Mouse (Mus musculus) MEL (cell line): ENCODE results near the gene Samd4. TPM values are rescaled to one million over a fixed set of nuclear protein-coding genes. Genes with fewer than 3 reads are reported as not detected.

Source experiments
- DNase-seq: peaks from one replicate; pipeline ENCODE4 v3.0.0; 2011; ENCODE audit warnings: low read depth, low spot score
- H3K27ac ChIP-seq: 2 replicates; pipeline ENCODE4 v1.5.1; 2012; ENCODE audit warnings: low read depth, mild to moderate bottlenecking, control low read depth, low read length, moderate library complexity; ENCODE audit not compliant: control insufficient read depth
- H3K27me3 ChIP-seq, 2 experiments: fragments of 150-350 bp in 1 of 2; sonication (generic) in 1 of 2; 2 replicates each; pipeline ENCODE4 v1.6.1; 2012; ENCODE audit warnings: low read length in 2 of 2, mild to moderate bottlenecking in 2 of 2, improper control_type of control experiment in 1 of 2, moderate library complexity in 1 of 2; ENCODE audit not compliant: insufficient read depth in 2 of 2, control insufficient read depth in 1 of 2
- H3K36me3 ChIP-seq, 2 experiments: 2 replicates each; pipeline ENCODE4 v1.6.1; 2012 to 2014; ENCODE audit warnings: low read length in 2 of 2, improper control_type of control experiment in 1 of 2, inconsistent platforms in 1 of 2, mild to moderate bottlenecking in 1 of 2; ENCODE audit not compliant: insufficient read depth in 2 of 2, control insufficient read depth in 1 of 2
- H3K4me1 ChIP-seq, 2 experiments: fragments of 150-350 bp in 1 of 2; sonication (generic) in 1 of 2; 2 replicates each; pipeline ENCODE4 v1.6.1; 2012; ENCODE audit warnings: low read length in 2 of 2, improper control_type of control experiment in 1 of 2, mild to moderate bottlenecking in 1 of 2; ENCODE audit not compliant: insufficient read depth in 2 of 2, control insufficient read depth in 1 of 2
- H3K4me3 ChIP-seq, 2 experiments: fragments of 150-350 bp in 1 of 2; sonication (generic) in 1 of 2; 2 replicates each; pipeline ENCODE4 v1.5.1; 2012; ENCODE audit warnings: low read depth in 2 of 2, low read length in 2 of 2, mild to moderate bottlenecking in 2 of 2, moderate library complexity in 2 of 2, control low read depth in 1 of 2, improper control_type of control experiment in 1 of 2; ENCODE audit not compliant: control insufficient read depth in 1 of 2, insufficient read depth in 1 of 2
- H3K79me2 ChIP-seq: 2 replicates; pipeline ENCODE4 v1.6.1; 2012; ENCODE audit warnings: mild to moderate bottlenecking, low read length, moderate library complexity; ENCODE audit not compliant: control insufficient read depth, poor library complexity, insufficient read depth
- H3K9ac ChIP-seq: 2 replicates; pipeline ENCODE4 v1.6.1; 2012; ENCODE audit warnings: low read depth, mild to moderate bottlenecking, control low read depth, low read length, moderate library complexity; ENCODE audit not compliant: control insufficient read depth, poor library complexity, severe bottlenecking
- H3K9me3 ChIP-seq: fragments of 150-350 bp; sonication (generic); replicated peaks from 2 replicates; pipeline ENCODE4 v1.6.1; 2012; ENCODE audit warnings: mild to moderate bottlenecking, low read length, improper control_type of control experiment, moderate library complexity; ENCODE audit not compliant: insufficient read depth
- CHD1 ChIP-seq: IDR thresholded peaks from 2 replicates; pipeline ENCODE4 v1.6.1; 2012; ENCODE audit warnings: low read depth, mild to moderate bottlenecking, inconsistent platforms, low read length, improper control_type of control experiment
- CTCF ChIP-seq, 3 experiments: IDR thresholded peaks in 2 of 3; conservative IDR thresholded peaks in 1 of 3; 2 replicates each; pipeline ENCODE4 v1.5.1; 2011 to 2012; ENCODE audit warnings: low read length in 3 of 3, low read depth in 2 of 3, mild to moderate bottlenecking in 2 of 3, improper control_type of control experiment in 1 of 3, inconsistent platforms in 1 of 3, mixed read lengths in 1 of 3, moderate library complexity in 1 of 3; ENCODE audit not compliant: control insufficient read depth in 1 of 3, insufficient read depth in 1 of 3, poor library complexity in 1 of 3, severe bottlenecking in 1 of 3
- E2F4 ChIP-seq: IDR thresholded peaks from 2 replicates; pipeline ENCODE4 v1.6.1; 2011; ENCODE audit warnings: low read depth, low read length, improper control_type of control experiment, borderline replicate concordance
- EP300 ChIP-seq, 2 experiments: IDR thresholded peaks; 2 replicates each; pipeline ENCODE4 v1.6.1; 2011; ENCODE audit warnings: improper control_type of control experiment in 2 of 2, low read length in 2 of 2, low read depth in 1 of 2, mild to moderate bottlenecking in 1 of 2
- GATA1 ChIP-seq: IDR thresholded peaks from 2 replicates; pipeline ENCODE4 v1.6.1; 2011; ENCODE audit warnings: low read depth, low read length, improper control_type of control experiment
- JUND ChIP-seq: IDR thresholded peaks from 2 replicates; pipeline ENCODE4 v1.6.1; 2011; ENCODE audit warnings: low read depth, mild to moderate bottlenecking, improper control_type of control experiment, low read length
- MXI1 ChIP-seq: IDR thresholded peaks from 2 replicates; pipeline ENCODE4 v1.6.1; 2011; ENCODE audit warnings: mild to moderate bottlenecking, low read depth, low read length, improper control_type of control experiment
- MYC ChIP-seq: IDR thresholded peaks from 2 replicates; pipeline ENCODE4 v1.6.1; 2011; ENCODE audit warnings: low read depth, mild to moderate bottlenecking, low read length, improper control_type of control experiment, moderate library complexity
- NELFE ChIP-seq: IDR thresholded peaks from 2 replicates; pipeline ENCODE4 v1.6.1; 2011; ENCODE audit warnings: low read depth, low read length, improper control_type of control experiment
- POLR2A ChIP-seq, 2 experiments: IDR thresholded peaks; 2 replicates each; pipeline ENCODE4 v1.6.1; 2011 to 2012; ENCODE audit warnings: low read length in 2 of 2, mild to moderate bottlenecking in 2 of 2, control low read depth in 1 of 2, improper control_type of control experiment in 1 of 2, low read depth in 1 of 2, moderate library complexity in 1 of 2; ENCODE audit not compliant: control insufficient read depth in 1 of 2, insufficient read depth in 1 of 2, poor library complexity in 1 of 2
- POLR2AphosphoS5 ChIP-seq: IDR thresholded peaks from 2 replicates; pipeline ENCODE4 v1.6.1; 2012; ENCODE audit warnings: low read depth, borderline replicate concordance, mild to moderate bottlenecking, inconsistent platforms, low read length, moderate library complexity, mixed read lengths
- UBTF ChIP-seq: IDR thresholded peaks from 2 replicates; pipeline ENCODE4 v1.6.1; 2012; ENCODE audit warnings: low read depth, mild to moderate bottlenecking, inconsistent platforms, low read length, improper control_type of control experiment, moderate library complexity, borderline replicate concordance; ENCODE audit not compliant: insufficient read depth
- ZNF384 ChIP-seq: IDR thresholded peaks from 2 replicates; pipeline ENCODE4 v1.6.1; 2012; ENCODE audit warnings: low read depth, mild to moderate bottlenecking, inconsistent platforms, low read length, improper control_type of control experiment
- polyA plus RNA-seq, 2 experiments: library from polyadenylated mRNA; stranded (reverse) in 1 of 2; unstranded in 1 of 2; fragments of >175 nt in 1 of 2; fragments of >200 nt in 1 of 2; gene quantifications; 2 replicates each; pipeline versions ENCODE4 v1.2.1 to v1.2.4; 2012; ENCODE audit warnings: low replicate concordance in 2 of 2, low read depth in 1 of 2; ENCODE audit not compliant: insufficient read length in 2 of 2, insufficient read depth in 1 of 2, missing spikeins in 1 of 2
- total RNA-seq: library from RNA; depleted of rRNA; stranded (reverse); fragments of 300-350 nt; gene quantifications from 2 replicates; pipeline ENCODE4 v1.2.3, GENCODE M21; 2012

Gene Samd4
- total and polyA plus RNA-seq, 3 experiments: 0.04 to 0.08 TPM; not detected in 1

GRCm38 (mm10) chr14:46904276-46904675 is 21.6 kb downstream of the Samd4 start:
- TF ChIP-seq UBTF (no peak), GATA1 (no peak), EP300 (IDR thresholded peaks at IDR 0.05; ENCODE audit: low read depth in 1 of 2, low read length in 2 of 2) (no peak), POLR2AphosphoS5 (no peak), E2F4 (no peak), ZNF384 (no peak), MXI1 (no peak), CHD1 (no peak)
- Histone ChIP-seq H3K27me3 (no peaks in the 10 kb centered on the region; a peak in 2 of 4 replicates), H3K4me3 (no peak overlapping the region), H3K4me1 (no peaks in the 10 kb centered on the region), H3K36me3 (no peaks in the 10 kb centered on the region), H3K9ac (no peak overlapping the region), H3K27ac (no peak overlapping the region), H3K9me3 (no peaks in the 10 kb centered on the region), H3K79me2 (no peaks in the 10 kb centered on the region)
- no peak for DNase-seq

- no peaks in the 10 kb centered on the region for H3K9me3 ChIP-seq
- no peak overlapping the region for H3K9ac ChIP-seq
- no peaks in the 10 kb centered on the region for H3K4me1 ChIP-seq
- H3K27me3 ChIP-seq: peaks cover 0 to 4% of the 10 kb centered on the region in 2 experiments; a peak in 2 of 4 replicates
- no peak for DNase-seq
- no peaks in the 10 kb centered on the region for H3K36me3 ChIP-seq
- no peak overlapping the region for H3K27ac ChIP-seq
- no peak overlapping the region for H3K4me3 ChIP-seq
- TF ChIP-seq NELFE: no peak
- TF ChIP-seq POLR2A (IDR thresholded peaks at IDR 0.05; ENCODE audit: control insufficient read depth in 1 of 2, insufficient read depth in 1 of 2, low read depth in 1 of 2, low read length in 2 of 2, poor library complexity in 1 of 2): no peak
- no peak for TF ChIP-seq CTCF (IDR thresholded peaks at IDR 0.05 in 2 of 3, conservative IDR thresholded peaks at IDR 0.05 in 1 of 3; ENCODE audit: control insufficient read depth in 1 of 3, insufficient read depth in 1 of 3, low read depth in 2 of 3, low read length in 3 of 3, poor library complexity in 1 of 3, severe bottlenecking in 1 of 3)
- no peaks in the 10 kb centered on the region for H3K79me2 ChIP-seq
These were observed 26.2 kb downstream of the Samd4 start for GRCm38 (mm10) chr14:46908858-46909257.

- no peak overlapping the region for H3K9ac ChIP-seq
- H3K36me3 ChIP-seq: no peaks in the 10 kb centered on the region
- no peaks in the 10 kb centered on the region for H3K4me1 ChIP-seq
- no peaks in the 10 kb centered on the region for H3K9me3 ChIP-seq
- DNase-seq: no peak
- peaks cover 0 to 8% of the 10 kb centered on the region in 2 experiments for H3K27me3 ChIP-seq
- no peak for TF ChIP-seq JUND
- TF ChIP-seq ZNF384: no peak
- TF ChIP-seq MYC: no peak
- H3K4me3 ChIP-seq: no peak overlapping the region
- no peaks in the 10 kb centered on the region for H3K79me2 ChIP-seq
- H3K27ac ChIP-seq: no peak overlapping the region
These were observed 29.8 kb downstream of the Samd4 start for GRCm38 (mm10) chr14:46912496-46912895.
